Mouse (Mus musculus) limb, embryonic 15.5 days (tissue): ENCODE measurements around the gene Cpa1. TPM values are rescaled to one million over a fixed set of nuclear protein-coding genes. Genes with fewer than 3 reads are reported as not detected.
A peak's percentile ranks its signal among the peaks of the same experiment; 100 is the strongest.

Experiments used
- ATAC-seq: fragments of 200-750 bp; cut with Nextera tagmentation; 2 replicates; pipeline ENCODE4 v1.8.0; 2017; ENCODE audit warnings: low read depth, moderate TSS enrichment; ENCODE audit not compliant: insufficient number of reproducible peaks, low FRiP score, low TSS enrichment
- H3K27ac ChIP-seq: fragments of 300-500 bp; sonication (generic); 2 replicates; pipeline ENCODE4 v1.5.1; 2015; ENCODE audit warnings: moderate library complexity, mild to moderate bottlenecking, inconsistent platforms
- H3K27me3 ChIP-seq: fragments of 300-500 bp; sonication (generic); 2 replicates; pipeline ENCODE4 v1.6.1; 2015; ENCODE audit warnings: inconsistent platforms
- H3K36me3 ChIP-seq: fragments of 300-500 bp; sonication (generic); 2 replicates; pipeline ENCODE4 v1.6.1; 2015; ENCODE audit warnings: inconsistent platforms
- H3K4me1 ChIP-seq: fragments of 300-500 bp; sonication (generic); 2 replicates; pipeline ENCODE4 v1.6.1; 2015; ENCODE audit warnings: inconsistent platforms
- H3K4me2 ChIP-seq: fragments of 300-500 bp; sonication (generic); 2 replicates; pipeline ENCODE4 v1.6.1; 2015; ENCODE audit warnings: mild to moderate bottlenecking, inconsistent platforms
- H3K4me3 ChIP-seq: fragments of 300-500 bp; sonication (generic); 2 replicates; pipeline ENCODE4 v1.5.1; 2015; ENCODE audit warnings: mild to moderate bottlenecking, inconsistent platforms
- H3K9ac ChIP-seq: fragments of 300-500 bp; sonication (generic); 2 replicates; pipeline ENCODE4 v1.6.1; 2015; ENCODE audit warnings: inconsistent platforms
- H3K9me3 ChIP-seq: fragments of 300-500 bp; sonication (generic); 2 replicates; pipeline ENCODE4 v1.6.1; 2016; ENCODE audit warnings: inconsistent platforms
- WGBS: fragments of 180-500 bp; shearing (Covaris S2); methylation state at CpG from one replicate; pipeline ENCODE4 v1.1.7; 2015; 5-methylcytosine and 5-hydroxymethylcytosine counted together
- polyA plus RNA-seq: library from polyadenylated mRNA; unstranded; fragments of >200 nt; fragmentation: Nextera tagmentation; extraction: Ambion mirVana; gene quantifications from 2 replicates; pipeline ENCODE4 v1.2.1, GENCODE M21; 2015

Cpa1 gene
- polyA plus RNA-seq, 1 experiment from 2014 or later, result 1.7 TPM

DNA sequence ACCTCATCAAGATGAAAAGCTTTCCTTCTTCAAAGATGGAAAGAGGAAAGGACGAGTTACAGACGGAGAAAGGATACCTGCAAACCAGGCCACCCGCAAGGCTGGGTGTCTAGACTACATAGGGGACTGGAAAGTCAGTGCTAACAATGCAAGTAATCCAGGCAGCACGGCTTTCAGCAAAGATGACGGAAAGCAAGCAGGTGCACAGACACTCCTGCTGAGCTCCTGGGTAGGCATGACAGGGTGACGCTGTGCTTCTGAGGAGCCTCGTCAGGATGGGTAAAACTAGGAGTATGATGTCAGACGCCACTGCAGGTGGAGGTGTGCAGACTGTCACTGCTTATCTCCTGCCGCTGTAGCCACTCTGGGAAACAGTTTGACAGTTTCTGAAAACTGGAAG, 38.6 kb downstream of the Cpa1 start:
- H3K4me2 ChIP-seq, result no peak overlapping the region
- no peaks in the 10 kb centered on the region for H3K9me3 ChIP-seq

DNA sequence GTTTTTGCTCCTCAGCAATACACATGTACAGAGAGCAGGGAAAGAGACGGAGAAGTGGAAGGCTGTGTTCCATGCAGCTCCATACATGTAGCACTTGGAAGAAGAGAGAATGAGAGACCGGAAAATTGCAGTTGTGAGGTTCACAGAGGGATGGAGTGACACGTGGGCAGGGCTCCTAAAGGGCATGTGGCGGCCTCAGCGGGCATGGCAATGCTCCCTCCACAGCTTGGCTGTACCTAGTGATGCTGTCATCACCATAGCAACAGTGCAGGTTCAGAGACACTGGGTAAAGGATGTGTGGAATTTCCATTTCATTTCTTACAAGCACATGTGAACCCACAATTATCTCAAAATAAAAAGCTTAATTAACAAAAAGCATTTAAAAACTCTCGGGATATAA, 39.5 kb downstream of the Cpa1 start:
- Histone ChIP-seq H3K9ac (no peak overlapping the region), H3K4me3 (no peak overlapping the region), H3K4me1 (peaks cover 59% of the 10 kb centered on the region), H3K27ac (peak overlapping the region; percentile 71), H3K36me3 (no peaks in the 10 kb centered on the region), H3K4me2 (no peak overlapping the region), H3K27me3 (no peaks in the 10 kb centered on the region), H3K9me3 (no peaks in the 10 kb centered on the region)
- no peak for ATAC-seq
- WGBS, result 60% methylated on average over 6 of the region's 6 CpGs

More for the DNA sequence above, 38.6 kb downstream of the Cpa1 start:
- Histone ChIP-seq H3K27me3 (no peaks in the 10 kb centered on the region), H3K27ac (peak overlapping the region; percentile 51; the same call in 1 of the 2 replicates), H3K4me1 (peaks cover 58% of the 10 kb centered on the region), H3K36me3 (no peaks in the 10 kb centered on the region), H3K9ac (no peak overlapping the region), H3K4me3 (no peak overlapping the region)
- 74% methylated on average over 9 of the region's 9 CpGs for WGBS
- ATAC-seq, result no peak

DNA sequence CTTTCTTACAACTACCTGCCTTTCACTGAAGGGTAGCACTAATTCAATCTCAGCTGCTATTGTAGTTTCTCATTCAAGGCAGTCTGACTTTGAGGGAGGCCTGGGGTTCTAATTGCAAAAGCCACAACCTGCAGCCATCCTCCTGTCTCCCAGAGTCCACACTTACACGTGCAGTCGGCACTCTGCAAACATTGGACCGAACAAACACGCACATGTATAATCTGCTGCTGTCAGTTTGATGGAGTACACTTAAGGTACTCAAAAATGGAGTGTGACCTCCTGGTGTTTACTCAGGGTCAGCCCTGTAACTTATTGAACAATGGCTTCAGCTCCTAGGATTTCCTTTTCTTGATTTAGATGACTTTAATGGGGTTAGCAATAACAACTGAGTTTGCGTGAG, 40.5 kb downstream of the Cpa1 start:
- 64% methylated on average over 5 of the region's 5 CpGs for WGBS
- no peak overlapping the region for H3K9ac ChIP-seq
- 0 out of 2 replicates have a peak overlapping the region, but pooled peaks have one; percentile 43 for H3K27ac ChIP-seq
- peaks cover 50% of the 10 kb centered on the region for H3K4me1 ChIP-seq
- no peaks in the 10 kb centered on the region for H3K9me3 ChIP-seq
- H3K36me3 ChIP-seq, result no peaks in the 10 kb centered on the region
- H3K4me3 ChIP-seq, result no peak overlapping the region
- no peak overlapping the region for H3K4me2 ChIP-seq
- no peak for ATAC-seq
- no peaks in the 10 kb centered on the region for H3K27me3 ChIP-seq

DNA sequence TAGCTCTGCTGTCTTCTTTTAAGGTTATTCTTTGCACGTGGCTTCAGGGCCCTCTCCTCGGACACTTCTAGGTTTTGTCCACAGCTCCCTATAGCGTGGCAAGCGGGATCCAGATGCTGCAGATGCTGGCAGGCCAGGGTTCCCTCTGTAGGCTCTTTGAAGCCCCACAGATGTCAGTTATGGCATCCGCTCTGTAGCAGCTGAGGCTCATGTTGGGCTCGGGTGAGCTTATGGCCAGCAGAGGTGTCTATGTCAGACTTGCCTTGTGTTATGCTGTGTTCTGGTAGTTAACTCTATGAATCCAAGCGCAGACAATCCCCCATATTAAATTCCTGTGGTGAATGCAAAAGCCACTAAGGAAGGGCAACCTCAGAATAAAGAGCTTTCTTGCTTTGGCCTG, 41.4 kb downstream of the Cpa1 start:
- Histone ChIP-seq H3K4me2 (no peak overlapping the region), H3K27me3 (no peaks in the 10 kb centered on the region), H3K36me3 (no peaks in the 10 kb centered on the region), H3K4me1 (peaks cover 47% of the 10 kb centered on the region), H3K4me3 (no peak overlapping the region), H3K27ac (peak overlapping the region; percentile 80), H3K9me3 (no peaks in the 10 kb centered on the region), H3K9ac (no peak overlapping the region)
- WGBS, result 38% methylated on average over 7 of the region's 7 CpGs
- ATAC-seq, result no peak

DNA sequence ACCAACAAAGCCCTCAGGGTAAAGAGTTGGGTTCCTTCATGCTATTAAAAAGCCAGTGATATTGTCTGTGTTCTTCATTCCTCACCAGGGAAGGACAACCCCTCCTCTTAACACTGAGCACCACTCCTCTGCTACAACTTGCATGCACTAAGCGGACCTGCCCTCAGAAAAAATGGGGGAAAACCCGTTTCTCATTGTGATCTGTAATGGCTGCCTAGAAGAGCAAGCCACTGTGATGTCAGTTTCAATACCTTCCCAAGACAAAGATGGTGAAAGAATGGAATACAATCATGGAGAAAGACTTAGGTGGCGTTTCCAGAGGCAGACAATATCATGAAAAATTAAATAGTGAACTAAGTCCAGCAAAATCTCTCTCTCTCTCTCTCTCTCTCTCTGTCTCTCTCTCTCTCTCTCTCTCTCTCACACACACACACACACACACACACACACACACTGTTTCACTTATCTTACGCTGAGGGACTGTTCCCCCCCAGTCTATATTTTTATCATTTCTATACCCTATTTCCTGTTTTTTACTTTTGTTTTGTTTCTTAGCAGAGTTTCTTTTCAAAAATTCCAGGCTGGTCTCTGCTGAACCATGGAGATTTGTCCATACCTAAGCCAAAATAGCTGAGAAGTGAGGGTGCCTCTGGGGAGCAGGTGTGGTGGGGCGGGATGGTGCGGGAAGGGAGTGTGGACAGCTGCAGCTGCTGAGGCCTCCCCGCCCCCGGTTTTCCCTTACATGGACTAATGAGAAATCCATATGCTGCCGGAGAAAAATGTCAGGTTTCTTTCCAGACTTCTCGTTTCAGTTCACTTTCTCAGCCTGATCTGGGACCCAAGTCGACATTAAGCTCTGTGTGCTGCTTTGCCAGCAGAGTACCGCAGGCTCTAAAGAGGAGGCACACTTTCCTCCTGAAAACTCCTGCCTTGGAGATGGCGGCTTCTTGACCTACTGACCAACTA, 43.2 kb downstream of the Cpa1 start:
- Histone ChIP-seq H3K27ac (peak overlapping the region; percentile 94), H3K9ac (no peak overlapping the region), H3K4me1 (peaks cover 35% of the 10 kb centered on the region), H3K27me3 (no peaks in the 10 kb centered on the region), H3K36me3 (no peaks in the 10 kb centered on the region), H3K9me3 (no peaks in the 10 kb centered on the region), H3K4me3 (no peak overlapping the region), H3K4me2 (peak overlapping the region; percentile 15)
- ATAC-seq, result peak; percentile 91
- WGBS, result 26% methylated on average over 13 of the region's 13 CpGs

DNA sequence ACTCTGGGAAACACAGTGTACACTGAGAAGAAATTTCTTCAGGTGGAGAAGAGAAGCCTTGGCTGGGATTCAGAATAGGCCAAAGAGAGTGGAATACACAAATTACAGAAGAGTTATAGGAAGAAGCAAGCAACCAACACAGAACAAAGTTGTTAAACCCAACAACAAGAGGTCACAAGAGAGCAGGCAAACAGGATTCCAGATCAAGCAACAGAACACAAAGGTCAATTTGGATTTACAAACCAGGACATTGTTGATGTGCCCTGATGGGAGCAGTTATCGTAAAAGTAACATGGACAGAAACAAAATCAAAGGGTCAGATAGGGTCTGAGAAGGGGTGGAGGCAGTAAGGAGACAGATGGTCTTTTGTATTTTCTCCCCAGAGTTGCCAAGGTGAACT, 45.6 kb downstream of the Cpa1 start:
- no peak overlapping the region for H3K9ac ChIP-seq
- H3K4me1 ChIP-seq, result peaks cover 27% of the 10 kb centered on the region
- no peak overlapping the region for H3K4me2 ChIP-seq
- no peak overlapping the region for H3K27ac ChIP-seq
- no peak for ATAC-seq
- no peak overlapping the region for H3K4me3 ChIP-seq
- H3K9me3 ChIP-seq, result no peaks in the 10 kb centered on the region
- H3K27me3 ChIP-seq, result no peaks in the 10 kb centered on the region
- WGBS, result 81% methylated on average over 1 of the region's 1 CpGs
- H3K36me3 ChIP-seq, result no peaks in the 10 kb centered on the region

DNA sequence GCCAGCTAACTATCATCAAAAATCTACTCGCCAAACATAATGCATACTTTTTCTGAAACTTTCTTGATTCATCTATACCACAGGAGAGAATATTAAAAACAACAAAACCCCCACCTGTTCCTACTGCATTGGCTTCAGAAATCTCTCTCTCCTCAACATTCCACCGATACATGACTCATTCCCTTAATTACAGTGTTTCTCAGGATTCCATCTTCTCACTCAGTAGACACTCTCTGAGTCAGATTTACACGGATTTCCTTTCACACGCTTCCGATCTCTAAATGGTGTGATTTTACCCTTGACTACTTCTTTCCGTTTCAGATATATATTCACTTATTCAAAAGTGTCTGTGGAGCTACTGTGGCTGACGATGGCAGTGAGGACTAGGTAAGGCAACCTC, 48.2 kb downstream of the Cpa1 start:
- H3K9ac ChIP-seq, result no peak overlapping the region
- no peak overlapping the region for H3K27ac ChIP-seq
- no peaks in the 10 kb centered on the region for H3K9me3 ChIP-seq
- 72% methylated on average over 7 of the region's 7 CpGs for WGBS
- no peaks in the 10 kb centered on the region for H3K27me3 ChIP-seq
- no peak overlapping the region for H3K4me2 ChIP-seq
- no peak for ATAC-seq
- H3K4me1 ChIP-seq, result peaks cover 17% of the 10 kb centered on the region
- no peaks in the 10 kb centered on the region for H3K36me3 ChIP-seq
- no peak overlapping the region for H3K4me3 ChIP-seq

DNA sequence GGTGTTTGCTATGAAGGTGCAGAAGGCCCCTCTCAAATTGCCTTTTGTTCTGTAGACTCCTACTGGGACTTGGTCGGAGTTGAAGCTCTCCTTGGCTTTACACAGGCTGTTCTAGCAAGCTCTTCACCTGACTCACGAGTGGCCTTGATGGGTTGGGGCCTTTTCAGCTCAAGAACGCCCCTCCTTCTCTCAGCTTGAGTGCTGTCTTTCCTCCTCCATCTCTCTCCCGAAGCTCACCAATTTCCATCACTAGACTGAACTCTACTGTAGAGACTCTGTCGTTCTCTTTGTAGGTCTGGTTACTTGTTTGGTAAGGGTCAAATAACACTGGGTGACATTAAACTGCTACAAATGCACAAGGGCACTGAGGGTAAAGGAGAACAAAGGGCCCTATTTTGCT, 53.8 kb downstream of the Cpa1 start:
- Histone ChIP-seq H3K27me3 (no peaks in the 10 kb centered on the region), H3K27ac (peak overlapping the region; percentile 94), H3K4me1 (peaks cover 18% of the 10 kb centered on the region), H3K36me3 (no peaks in the 10 kb centered on the region), H3K4me2 (peak overlapping the region; percentile 61), H3K9me3 (no peaks in the 10 kb centered on the region), H3K9ac (peak overlapping the region; percentile 26; the same call in 1 of the 2 replicates), H3K4me3 (peak overlapping the region; percentile 55)
- 74% methylated on average over 5 of the region's 5 CpGs for WGBS
- no peak for ATAC-seq

DNA sequence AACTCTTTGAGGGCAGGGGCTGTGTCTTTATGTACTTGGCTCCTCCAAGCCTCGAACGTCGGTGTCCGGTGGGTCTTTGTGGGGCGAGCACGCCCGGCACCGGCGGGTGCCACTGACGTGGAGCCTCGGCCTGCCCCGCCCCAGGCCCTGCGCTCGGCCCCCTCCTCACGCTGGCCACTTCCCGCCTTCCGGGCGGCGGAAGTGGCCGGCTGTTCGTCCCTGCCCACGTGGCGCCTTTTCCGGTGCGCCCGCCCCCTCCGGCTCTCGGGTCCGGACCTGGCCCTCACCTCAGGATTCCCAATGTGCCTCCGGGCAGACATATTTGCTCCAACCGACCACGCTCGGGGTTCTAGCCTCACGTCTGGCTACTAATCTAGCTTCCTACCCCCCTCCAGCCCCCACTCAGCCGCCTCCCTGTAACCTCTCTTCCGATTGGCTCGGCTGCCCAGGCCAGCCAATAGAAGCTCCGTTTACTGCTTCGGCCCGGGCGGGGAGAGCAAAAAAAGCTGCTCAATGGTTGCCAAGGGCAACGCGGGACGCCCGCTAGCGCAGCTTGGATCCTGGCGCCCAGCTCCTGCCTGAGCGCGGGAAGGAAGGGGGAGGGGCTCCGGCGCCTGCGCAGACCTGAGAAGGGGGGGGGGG, 54.5 kb downstream of the Cpa1 start, which contains the start of gene Cep41:
Cep41 (minus strand) TSS at position 400 of the 642 bp plus-strand sequence.
- Histone ChIP-seq H3K9ac (peak within 1 kb of the TSS; percentile 26), H3K4me2 (peak within 1 kb of the TSS; percentile 61), H3K36me3 (no peaks in the 10 kb centered on the region), H3K27me3 (no peaks in the 10 kb centered on the region), H3K9me3 (no peaks in the 10 kb centered on the region), H3K27ac (peak within 1 kb of the TSS; percentile 94), H3K4me3 (peak within 1 kb of the TSS; percentile 55), H3K4me1 (peaks cover 16% of the 10 kb centered on the region)
- peak; percentile 97 for ATAC-seq
- 1% methylated on average over 52 of the region's 52 CpGs for WGBS

DNA sequence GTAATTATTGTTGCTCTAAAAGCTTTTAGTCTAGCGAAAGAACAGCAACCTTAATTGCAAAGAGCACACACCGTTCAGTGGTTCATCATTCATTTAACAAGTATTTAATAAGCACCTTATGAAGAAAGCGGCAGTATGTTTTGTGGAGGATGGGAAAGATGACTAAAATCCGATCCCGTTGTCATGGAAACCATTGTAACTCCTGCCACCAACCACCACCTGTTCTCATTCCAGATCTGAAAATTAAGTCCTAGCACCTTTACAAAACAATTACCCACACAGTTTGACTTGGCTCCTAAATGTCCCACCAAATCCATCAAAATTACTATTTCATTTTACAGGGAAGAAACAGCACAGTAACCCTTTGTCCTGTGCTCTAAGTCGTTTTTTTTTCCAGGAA, 55.2 kb downstream of the Cpa1 start:
- no peak for ATAC-seq
- WGBS, result 33% methylated on average over 6 of the region's 6 CpGs
- H3K27me3 ChIP-seq, result no peaks in the 10 kb centered on the region
- peak overlapping the region; percentile 94 for H3K27ac ChIP-seq
- H3K9ac ChIP-seq, result no peak overlapping the region
- H3K4me3 ChIP-seq, result peak overlapping the region; percentile 55
- no peaks in the 10 kb centered on the region for H3K36me3 ChIP-seq
- H3K4me1 ChIP-seq, result peaks cover 16% of the 10 kb centered on the region
- H3K4me2 ChIP-seq, result peak overlapping the region; percentile 61
- H3K9me3 ChIP-seq, result no peaks in the 10 kb centered on the region
